Mouse (Mus musculus) embryo, embryonic 11 days (tissue): ENCODE data around the gene Bcl2l11.
"Not testable (repeated sequence)": the region's sequence is repeated elsewhere in the genome, so short reads cannot be mapped to it uniquely, and the experiment has no call there.

Source experiments
- DNase-seq: peaks from one replicate; pipeline ENCODE4 v3.0.0-alpha.2; 2015

Bcl2l11 gene

GRCm38 (mm10) chr2:128125635-128126470 is at the start of gene Bcl2l11:
Bcl2l11 (plus strand) TSS chr2:128126038.
- DNase-seq: peak; percentile 97

- no peak for DNase-seq
Observed at GRCm38 (mm10) chr2:128076936-128077335, 48.9 kb upstream of the Bcl2l11 start.

- peak; percentile 53 for DNase-seq
Observed at GRCm38 (mm10) chr2:128078859-128079258, 47.0 kb upstream of the Bcl2l11 start.

GRCm38 (mm10) chr2:128079316-128079715 is 46.5 kb upstream of the Bcl2l11 start:
- no peak for DNase-seq

GRCm38 (mm10) chr2:128083844-128084243 is 42.0 kb upstream of the Bcl2l11 start:
- no peak for DNase-seq

GRCm38 (mm10) chr2:128084607-128085006 is 41.2 kb upstream of the Bcl2l11 start:
- DNase-seq: no peak

GRCm38 (mm10) chr2:128085481-128085880 is 40.4 kb upstream of the Bcl2l11 start:
- no peak for DNase-seq

GRCm38 (mm10) chr2:128086301-128086886 is 39.4 kb upstream of the Bcl2l11 start:
- DNase-seq: no peak

GRCm38 (mm10) chr2:128086996-128087526 is 38.8 kb upstream of the Bcl2l11 start:
- no peak for DNase-seq

- no peak for DNase-seq
Observed at GRCm38 (mm10) chr2:128087798-128088545, 37.9 kb upstream of the Bcl2l11 start.

GRCm38 (mm10) chr2:128090283-128090885 is 35.5 kb upstream of the Bcl2l11 start:
- DNase-seq: no peak

GRCm38 (mm10) chr2:128091431-128092369 is 34.1 kb upstream of the Bcl2l11 start:
- DNase-seq: peak; percentile 57

GRCm38 (mm10) chr2:128092451-128092850 is 33.4 kb upstream of the Bcl2l11 start:
- DNase-seq: no peak

GRCm38 (mm10) chr2:128094196-128094595 is 31.6 kb upstream of the Bcl2l11 start:
- no peak for DNase-seq

- DNase-seq: no peak
Observed at GRCm38 (mm10) chr2:128094602-128095001, 31.2 kb upstream of the Bcl2l11 start.

GRCm38 (mm10) chr2:128095270-128095669 is 30.6 kb upstream of the Bcl2l11 start:
- no peak for DNase-seq

- DNase-seq: no peak
Observed at GRCm38 (mm10) chr2:128096070-128096469, 29.8 kb upstream of the Bcl2l11 start.

GRCm38 (mm10) chr2:128098118-128098517 is 27.7 kb upstream of the Bcl2l11 start:
- not testable (repeated sequence) for DNase-seq

- DNase-seq: no peak
Observed at GRCm38 (mm10) chr2:128102086-128102485, 23.8 kb upstream of the Bcl2l11 start.

GRCm38 (mm10) chr2:128104815-128105214 is 21.0 kb upstream of the Bcl2l11 start:
- no peak for DNase-seq

- no peak for DNase-seq
Observed at GRCm38 (mm10) chr2:128105651-128106050, 20.2 kb upstream of the Bcl2l11 start.

GRCm38 (mm10) chr2:128111537-128111936 is 14.3 kb upstream of the Bcl2l11 start:
- DNase-seq: no peak
